Mouse (Mus musculus) A20 (cell line): ENCODE measurements at regions not wholly inside any gene's neighbourhood (a gene's known extent, or its start where the extent isn't known, plus 50 kb on each side); places are given as distances from the start of the nearest gene placed in this dataset.

Source experiments
- DNase-seq: peaks from one replicate; pipeline ENCODE4 v3.0.0-alpha.2; 2011; ENCODE audit warnings: low read depth, low spot score

- DNase-seq: no peak
Measured at GRCm38 (mm10) chr4:131097421-131097820, 153.2 kb downstream of the Matn1 start.

DNA sequence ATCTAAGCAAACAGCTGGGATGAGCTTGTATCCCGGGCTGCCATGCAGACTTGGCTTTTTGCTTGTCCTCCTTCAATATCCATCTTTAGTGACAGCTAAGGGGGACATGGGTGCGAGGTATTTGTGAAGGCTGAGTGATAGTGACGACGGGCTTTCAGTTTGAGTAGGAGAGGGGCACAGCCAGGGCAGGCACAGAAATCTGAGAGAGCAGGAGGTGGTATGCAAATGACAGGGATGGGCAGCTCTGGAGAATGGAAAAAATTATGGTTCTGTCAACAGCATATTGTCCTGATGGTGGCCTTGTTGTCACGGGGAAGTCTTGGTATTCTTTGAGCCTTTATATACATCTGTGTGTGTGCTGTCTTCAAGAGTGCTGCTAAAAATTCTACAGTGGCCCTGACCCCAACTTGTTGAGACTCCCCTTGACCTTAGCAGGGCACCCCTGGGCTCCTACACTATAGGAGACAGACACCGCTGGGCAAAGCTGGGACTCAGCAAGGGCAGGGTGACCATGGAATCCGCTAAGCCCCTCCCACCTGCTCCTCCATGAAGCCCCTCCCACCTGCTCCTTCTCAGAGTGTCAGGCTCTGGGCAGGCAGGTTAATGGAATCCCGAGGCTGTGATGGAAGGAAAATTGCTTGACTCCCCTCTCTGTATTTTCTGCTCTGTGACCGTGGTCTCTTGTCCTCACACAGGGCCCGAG is 156.1 kb downstream of the Matn1 start:
- DNase-seq: peak; percentile 28

DNA sequence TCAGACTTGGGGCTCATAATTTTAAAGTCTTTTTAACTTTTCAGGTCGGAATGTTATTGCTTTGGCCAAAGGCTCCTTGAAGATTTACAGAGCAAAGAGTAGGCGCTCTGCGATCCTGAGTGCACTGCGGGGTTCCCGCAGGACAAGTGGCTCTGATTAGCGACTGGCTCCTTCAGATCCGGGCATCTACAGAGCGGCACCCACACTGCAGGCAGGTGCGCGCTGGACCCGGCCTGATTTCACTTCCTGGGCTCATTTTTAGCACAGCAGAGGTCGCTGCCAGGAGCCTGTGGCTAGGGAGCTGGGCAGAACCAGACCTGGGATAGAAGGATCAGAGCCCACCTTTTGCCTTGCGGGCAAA is 156.6 kb downstream of the Matn1 start:
- DNase-seq: peak; percentile 21

DNA sequence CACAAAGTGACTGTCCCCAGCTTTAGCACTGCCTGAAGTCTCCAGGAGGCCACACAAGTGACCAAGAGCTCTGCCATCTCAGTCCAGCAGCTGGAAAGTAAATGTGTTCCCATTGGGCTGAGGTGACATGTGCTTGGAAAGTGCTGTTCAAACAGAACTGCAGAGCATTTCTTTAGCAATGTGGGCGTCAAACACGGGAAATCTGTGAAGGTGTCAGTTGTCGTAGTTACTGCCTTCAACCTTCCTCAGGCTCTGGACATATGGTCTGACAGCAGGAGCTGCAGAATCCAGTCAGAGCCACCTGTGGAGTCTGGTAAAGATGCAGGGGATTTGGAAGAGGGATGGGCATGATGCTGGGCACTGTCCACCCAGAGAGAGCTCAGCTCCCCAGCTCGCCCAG is 158.0 kb downstream of the Matn1 start:
- no peak for DNase-seq

- DNase-seq: no peak
Measured at GRCm38 (mm10) chr4:131107127-131107857, 163.1 kb downstream of the Matn1 start.

DNA sequence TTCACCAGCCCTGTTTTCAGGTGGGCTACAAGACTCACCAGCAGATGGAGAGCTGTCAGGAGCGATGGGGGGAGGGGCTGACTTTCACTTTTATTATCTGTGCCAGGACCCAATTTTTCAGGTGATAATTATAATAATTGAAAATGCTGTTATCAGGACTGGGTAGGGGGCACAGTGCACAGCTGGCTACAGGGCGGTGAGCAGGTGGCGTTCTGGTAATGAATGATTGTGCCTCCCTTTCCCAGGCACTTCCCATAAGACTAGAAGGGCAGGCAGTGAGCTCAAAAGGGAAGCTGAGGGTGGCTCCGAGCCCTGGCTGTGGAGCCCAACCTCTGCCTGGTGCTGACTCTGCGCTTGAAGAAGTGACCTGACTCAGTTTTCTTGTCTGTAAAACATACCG is 168.4 kb downstream of the Matn1 start:
- DNase-seq: no peak

DNA sequence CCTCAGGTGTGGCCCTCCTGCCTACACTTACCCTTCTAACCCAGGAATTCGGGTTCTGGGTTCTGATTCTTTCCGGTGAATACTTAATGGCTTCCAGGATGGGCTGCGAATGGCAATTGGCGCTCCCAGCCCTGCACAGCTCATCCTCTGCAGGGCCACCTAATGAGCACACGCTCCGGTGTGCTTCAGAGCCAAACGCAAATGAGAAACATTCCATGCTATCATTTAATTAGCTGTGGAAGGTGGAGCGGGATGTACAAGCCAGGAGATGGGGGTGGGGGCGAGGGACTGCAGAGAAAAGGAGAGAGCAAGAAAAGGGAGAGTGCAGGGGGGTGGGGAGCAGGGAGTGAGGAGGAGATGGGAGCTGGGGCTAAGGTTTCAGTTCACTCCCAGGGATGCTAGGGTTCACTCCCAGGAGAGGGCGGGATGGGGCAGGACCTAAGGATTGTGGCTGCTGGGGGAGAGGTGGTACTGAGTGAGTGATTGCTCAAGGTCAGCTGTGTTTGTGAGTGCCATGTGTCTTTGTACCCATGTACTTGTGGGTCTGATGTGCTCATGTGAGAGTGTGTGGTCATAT is 169.6 kb downstream of the Matn1 start:
- DNase-seq: no peak

DNA sequence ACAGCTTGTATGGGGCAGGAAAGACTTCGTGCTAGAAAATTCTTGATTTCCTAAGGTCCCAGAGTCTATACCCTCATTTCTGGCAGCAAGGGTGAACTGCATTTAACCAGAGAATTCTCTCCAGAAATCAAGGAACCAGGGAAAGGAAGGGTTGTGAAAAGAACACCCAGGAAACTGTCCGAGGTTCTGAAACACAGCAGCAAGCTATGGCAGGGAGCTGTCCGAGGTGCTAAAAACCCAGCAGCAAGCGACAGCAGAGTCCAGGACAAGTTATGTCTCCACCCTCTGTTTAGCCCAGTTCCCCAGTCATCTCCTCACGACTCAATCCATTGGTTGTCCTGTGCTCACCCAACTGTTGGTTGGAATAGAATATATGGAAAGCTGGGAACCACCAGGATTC is 171.1 kb downstream of the Matn1 start:
- peak; percentile 62 for DNase-seq

GRCm38 (mm10) chr4:131118586-131118985 is 174.4 kb downstream of the Matn1 start:
- no peak for DNase-seq

DNA sequence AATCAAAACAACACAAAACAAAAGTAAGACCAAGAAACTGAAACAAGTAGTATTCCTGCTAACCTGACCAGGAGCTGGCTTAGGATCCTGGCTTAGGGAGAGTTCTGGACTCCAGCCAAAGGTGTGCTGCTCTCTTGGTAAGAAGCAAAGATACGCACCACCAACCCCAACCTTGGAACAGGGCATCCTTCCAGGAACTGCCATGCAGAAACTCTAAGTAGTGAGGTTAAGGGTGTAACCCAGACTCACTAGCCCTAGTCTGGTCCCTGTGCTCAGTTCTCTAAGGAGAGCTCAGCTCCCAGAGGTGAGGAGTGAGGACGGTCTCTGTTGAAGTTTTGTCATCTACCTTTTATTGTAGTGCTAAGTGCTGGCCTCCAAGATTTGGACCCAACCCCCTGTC is 175.4 kb downstream of the Matn1 start:
- DNase-seq: no peak

DNA sequence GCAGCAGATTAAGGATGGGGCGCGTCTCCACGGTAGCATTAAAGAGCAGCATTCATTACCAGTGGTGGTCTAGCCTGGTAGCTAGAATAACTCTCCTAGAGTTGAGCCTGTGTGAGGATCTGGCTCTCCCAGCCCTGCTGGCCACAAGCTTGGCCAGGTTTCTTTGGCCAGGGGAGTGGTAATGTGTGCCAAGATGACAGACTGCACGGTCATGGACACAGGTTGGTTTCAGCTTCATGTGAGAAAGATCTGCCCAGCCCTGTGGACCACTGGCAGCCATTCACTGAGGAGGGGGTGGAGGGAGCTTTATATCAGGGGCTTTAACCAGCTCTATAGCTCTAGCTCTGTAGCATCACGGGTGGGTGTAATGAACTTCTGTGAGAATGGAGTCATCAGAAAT is 176.5 kb downstream of the Matn1 start:
- no peak for DNase-seq

GRCm38 (mm10) chr4:131125975-131126374 is 181.8 kb downstream of the Matn1 start:
- DNase-seq: no peak

- no peak for DNase-seq
Measured at GRCm38 (mm10) chr4:131126901-131127300, 182.7 kb downstream of the Matn1 start.

GRCm38 (mm10) chr4:131128646-131129045 is 184.5 kb downstream of the Matn1 start:
- DNase-seq: no peak

DNA sequence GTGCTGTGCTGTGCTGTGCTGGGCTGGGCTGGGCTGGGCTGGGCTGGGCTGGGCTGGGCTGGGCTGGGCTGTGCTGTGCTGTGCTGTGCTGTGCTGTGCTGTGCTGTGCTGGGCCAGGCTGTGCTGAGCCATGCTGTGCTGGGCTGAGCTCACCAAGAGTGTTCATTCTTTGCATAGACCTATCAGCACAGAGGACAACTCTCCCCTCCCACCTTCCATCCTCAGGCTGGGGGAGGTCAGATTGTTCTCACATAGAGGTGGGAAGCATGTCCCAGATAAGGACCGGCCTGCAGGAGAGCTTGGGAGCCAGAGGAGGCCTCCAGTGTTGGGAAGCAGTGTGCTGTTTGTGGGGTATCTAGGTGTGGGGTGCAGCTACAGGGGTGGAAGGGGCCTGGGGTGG is 188.0 kb downstream of the Matn1 start:
- no peak for DNase-seq

- no peak for DNase-seq
Measured at GRCm38 (mm10) chr4:131132781-131133180, 188.6 kb downstream of the Matn1 start.

DNA sequence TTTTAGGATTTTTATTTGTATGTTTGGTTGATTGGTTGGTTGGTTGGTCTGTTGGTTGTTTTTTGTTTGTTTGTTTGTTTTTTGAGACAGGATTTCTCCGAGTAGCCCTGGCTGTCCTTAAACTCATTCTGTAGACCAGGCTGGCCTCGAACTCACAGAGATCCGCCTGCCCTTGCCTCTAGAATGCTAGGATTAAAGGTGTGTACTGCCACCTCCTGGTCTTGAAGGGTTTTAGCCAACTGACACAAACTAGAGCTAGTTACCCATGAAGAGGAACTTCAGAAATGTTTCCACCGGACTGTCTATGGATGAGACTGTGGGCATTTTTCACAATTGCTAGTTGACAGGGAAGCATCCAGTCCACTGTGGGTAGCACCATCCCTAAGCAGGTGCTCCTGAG is 191.7 kb downstream of the Matn1 start:
- peak; percentile 40 for DNase-seq

DNA sequence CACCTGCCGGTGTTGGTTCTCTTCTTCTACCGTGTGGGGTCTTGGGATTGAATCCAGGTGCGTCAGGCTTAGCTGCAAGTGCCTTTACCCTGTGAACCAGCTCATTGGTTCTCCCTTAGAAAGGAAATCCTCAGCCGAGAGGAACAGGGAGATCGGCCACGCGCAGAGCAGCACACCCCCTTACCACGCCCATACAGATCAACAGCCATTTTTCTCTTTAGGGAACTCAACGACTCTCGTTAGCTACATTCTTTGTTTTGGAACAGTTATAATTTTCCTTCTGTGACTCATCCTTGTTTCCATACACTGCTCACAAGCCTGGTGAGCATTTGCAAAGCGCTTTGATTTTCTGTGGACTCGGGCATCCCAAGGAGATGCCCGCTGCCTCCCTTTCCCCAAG is 194.7 kb downstream of the Matn1 start:
- DNase-seq: no peak

DNA sequence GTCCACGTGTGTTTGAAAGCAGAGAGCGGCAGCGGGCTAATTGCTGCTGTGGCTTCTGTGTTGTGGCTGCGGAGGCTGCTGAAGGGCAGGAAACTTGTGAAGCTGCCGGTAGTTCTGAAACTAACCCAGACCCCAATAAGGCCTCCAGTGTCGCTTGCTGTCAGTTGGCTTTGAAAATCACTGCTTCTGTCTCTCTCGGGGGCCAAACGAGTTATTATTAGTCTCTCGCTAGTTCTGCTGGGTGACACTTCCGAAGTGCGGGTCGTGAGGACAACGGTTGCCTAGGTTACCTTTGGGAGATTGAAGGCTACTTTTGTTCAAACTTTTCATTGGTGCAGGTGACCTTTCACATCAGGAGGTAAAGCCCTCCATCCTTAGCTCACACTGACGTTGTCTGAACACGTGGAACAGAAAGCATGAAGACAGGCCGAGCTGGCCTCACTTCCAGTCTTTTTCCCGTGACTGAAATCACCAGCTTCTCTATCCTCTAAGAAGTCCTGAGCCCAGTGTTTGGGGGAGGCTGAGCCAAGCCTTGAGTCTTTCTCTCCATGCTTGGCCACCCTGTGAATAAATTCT is 197.8 kb downstream of the Matn1 start:
- no peak for DNase-seq

DNA sequence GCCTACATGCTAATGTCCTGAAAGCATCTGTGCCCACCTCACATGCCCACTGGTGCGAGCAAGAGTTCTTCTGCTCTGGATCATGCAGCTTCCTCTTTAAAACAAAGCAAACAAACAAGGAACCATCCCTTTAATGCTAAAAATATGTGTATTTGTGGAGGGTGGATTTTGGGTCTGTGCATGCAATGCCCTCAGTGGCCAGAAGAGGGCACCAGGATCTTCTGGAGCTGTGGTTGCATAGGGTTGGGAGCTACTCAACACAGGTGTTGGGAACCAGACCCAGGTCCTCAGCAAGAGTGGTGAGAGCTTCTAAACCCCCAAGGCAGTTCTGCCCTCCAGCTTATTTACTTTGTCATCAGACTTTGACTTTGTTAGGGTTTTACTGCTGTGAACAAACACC is 201.3 kb downstream of the Matn1 start:
- peak; percentile 27 for DNase-seq

DNA sequence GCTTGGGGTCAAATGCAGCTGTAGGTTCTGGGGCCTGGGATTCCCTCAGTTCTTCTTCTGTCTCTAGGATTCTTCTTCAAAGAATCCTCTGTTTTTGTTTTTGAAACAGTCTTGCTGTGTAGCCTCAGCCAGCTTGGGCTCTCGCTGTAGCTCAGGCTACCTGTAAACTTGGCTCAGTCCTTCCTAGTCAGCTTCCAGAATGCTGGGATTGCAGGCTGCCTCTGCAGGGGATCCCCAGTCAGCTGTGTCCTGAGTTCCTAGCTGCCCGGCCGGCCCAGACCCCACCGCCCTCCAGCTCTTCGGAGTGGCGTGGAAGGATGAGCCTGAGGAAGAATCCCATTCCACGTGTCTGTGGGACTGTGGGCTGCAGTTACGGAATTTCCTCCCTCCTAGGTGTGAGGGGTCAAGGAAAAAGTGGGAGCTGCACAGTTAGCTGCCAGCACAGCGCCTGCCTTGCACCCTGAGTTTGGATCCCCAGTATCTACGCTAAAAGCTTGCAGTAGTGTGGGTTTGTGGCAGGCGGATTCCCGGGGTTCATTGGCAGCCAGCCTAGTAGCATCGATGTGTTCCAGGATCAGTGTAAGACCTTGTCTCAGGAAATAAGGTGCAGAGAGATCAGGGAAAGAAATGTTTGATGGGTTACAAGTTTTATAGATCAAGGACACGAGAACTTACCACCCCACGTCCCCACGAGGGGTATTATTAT is 204.0 kb downstream of the Matn1 start:
- no peak for DNase-seq

- DNase-seq: no peak
Measured at GRCm38 (mm10) chr4:131149466-131149865, 205.3 kb downstream of the Matn1 start.
